8 mouse cellular contexts compared by ENCODE assay signal in the genomic region with DNA sequence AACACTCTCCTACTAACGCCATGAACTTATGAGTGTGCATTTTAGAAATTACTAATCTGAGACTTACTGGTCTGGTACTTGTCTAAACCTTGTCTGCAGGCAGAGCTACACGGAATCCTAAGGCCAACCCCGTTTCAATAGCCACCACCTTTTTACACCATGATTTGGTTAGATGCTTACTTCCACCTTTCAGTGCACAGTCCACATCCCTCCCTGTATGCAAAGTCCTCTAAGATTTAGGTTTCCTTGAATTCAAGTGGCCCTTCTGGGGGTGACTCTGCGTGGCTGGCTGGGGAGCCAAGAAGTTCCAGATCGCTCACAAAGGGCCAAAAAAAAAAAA. TPM values are rescaled to one million over a fixed set of nuclear protein-coding genes. Genes with fewer than 3 reads are reported as not detected.
DNase-seq lines count a peak whose midpoint lies in the region; ATAC-seq and TF ChIP-seq lines count a peak whose summit lies in the region.

No protein-coding gene starts in this region.

- no peak overlapping the region for H3K4me3 ChIP-seq in C2C12 (ENCODE audit: insufficient read depth, poor library complexity, severe bottlenecking)
- peak overlapping the region; percentile 99 for H3K4me3 ChIP-seq in forebrain, embryonic 15.5 days
- H3K4me3 ChIP-seq in liver, embryonic 16.5 days (ENCODE audit: low read depth, low read length): peak overlapping the region; percentile 70

- peak overlapping the region; percentile 93 for H3K27ac ChIP-seq in forebrain, embryonic 15.5 days (replicated peaks)
- peak overlapping the region; percentile 40; the same call in 1 of the 2 replicates for H3K27ac ChIP-seq in liver, embryonic 16.5 days (ENCODE audit: low read length)

- peaks cover 34% of the 10 kb centered on the region for H3K79me3 ChIP-seq in C2C12 (ENCODE audit: low read depth)

- no peaks in the 10 kb centered on the region for H3K9me3 ChIP-seq in forebrain, embryonic 15.5 days
- H3K9me3 ChIP-seq in liver, embryonic 16.5 days (replicated peaks; ENCODE audit: control insufficient read depth, low read length): no peaks in the 10 kb centered on the region

- H3K27me3 ChIP-seq in C2C12 (ENCODE audit: control insufficient read depth, insufficient read depth, insufficient read length): no peaks in the 10 kb centered on the region
- no peaks in the 10 kb centered on the region for H3K27me3 ChIP-seq in forebrain, embryonic 15.5 days
- H3K27me3 ChIP-seq in liver, embryonic 16.5 days (ENCODE audit: control insufficient read depth, insufficient read depth, low read depth, low read length): peaks cover 34% of the 10 kb centered on the region

- H3ac ChIP-seq in C2C12 (ENCODE audit: control insufficient read depth, insufficient read length, low read depth): peak overlapping the region; percentile 64

- under 1% methylated on average over 5 of the region's 5 CpGs for WGBS in forebrain, embryonic 15.5 days
- WGBS in liver, embryonic 16.5 days (ENCODE audit: insufficient replicate concordance): 2% methylated on average over 5 of the region's 5 CpGs

- H3K36me3 ChIP-seq in C2C12 (ENCODE audit: control insufficient read depth, insufficient read depth): peaks cover 16% of the 10 kb centered on the region
- H3K36me3 ChIP-seq in forebrain, embryonic 15.5 days: no peaks in the 10 kb centered on the region
- no peaks in the 10 kb centered on the region for H3K36me3 ChIP-seq in liver, embryonic 16.5 days (ENCODE audit: control insufficient read depth, insufficient read depth)

- no peak for TF ChIP-seq CTCF in C2C12 (IDR thresholded peaks at IDR 0.05; ENCODE audit: control insufficient read depth, insufficient read depth, insufficient read length)

- no peak for DNase-seq in frontal cortex, postnatal 10 days (ENCODE audit: low spot score in 2 of 2)
- no peak for DNase-seq in ovary, adult 18-20 months (ENCODE audit: low spot score)
- no peak for DNase-seq in embryo, embryonic 10.5 days (ENCODE audit: low spot score)
- no peak for DNase-seq in right cerebral cortex, adult 2 months (ENCODE audit: low spot score in 2 of 2)

- peak; percentile 18 for ATAC-seq in frontal cortex, adult (ENCODE audit: low TSS enrichment)
- ATAC-seq in forebrain, embryonic 15.5 days (replicated peaks): peak; percentile 55; the same call in 1 of the 2 replicates
- ATAC-seq in liver, embryonic 16.5 days (ENCODE audit: low read depth): peak; percentile 2

- H3K4me2 ChIP-seq in forebrain, embryonic 15.5 days (replicated peaks): peak overlapping the region; percentile 61
- H3K4me2 ChIP-seq in liver, embryonic 16.5 days (ENCODE audit: low read depth, low read length): peak overlapping the region; percentile 71

- H3K79me2 ChIP-seq in C2C12 (ENCODE audit: control insufficient read depth, insufficient read depth): peaks cover 43% of the 10 kb centered on the region

- peak overlapping the region; percentile 75 for H3K9ac ChIP-seq in forebrain, embryonic 15.5 days (replicated peaks)
- peak overlapping the region; percentile 22; the same call in 1 of the 2 replicates for H3K9ac ChIP-seq in liver, embryonic 16.5 days (ENCODE audit: low read depth, low read length)

- peaks cover 19% of the 10 kb centered on the region for H3K4me1 ChIP-seq in forebrain, embryonic 15.5 days
- no peaks in the 10 kb centered on the region for H3K4me1 ChIP-seq in liver, embryonic 16.5 days (ENCODE audit: control insufficient read depth, low read depth, low read length)

TF ChIP-seq in C2C12, 6 proteins besides CTCF, POLR2A, EP300 and RAD21:
- no peak for TF ChIP-seq MAX (IDR thresholded peaks at IDR 0.05)
- no peak for TF ChIP-seq MYOG (IDR thresholded peaks at IDR 0.05; ENCODE audit: control insufficient read depth, extremely low read depth, insufficient read length)
- TF ChIP-seq USF1 (IDR thresholded peaks at IDR 0.05; ENCODE audit: low read depth): no peak
- TF ChIP-seq MYOD1 (IDR thresholded peaks at IDR 0.05; ENCODE audit: control insufficient read depth, insufficient read length, low read depth): no peak
- TF ChIP-seq CEBPB (IDR thresholded peaks at IDR 0.05; ENCODE audit: low read depth): no peak
- TF ChIP-seq FOSL1 (IDR thresholded peaks at IDR 0.05; ENCODE audit: insufficient read depth, low read length, poor library complexity, severe bottlenecking): no peak

RNA-seq across cellular contexts. Expression of gene Cbfb, which starts 0.5 kb away (rescaled TPM):
- 39.9 TPM for polyA plus RNA-seq in C2C12 (2012; fragmentation: generic; extraction: Trizol)
- polyA plus RNA-seq in forebrain, embryonic 15.5 days (2015; fragmentation: Nextera tagmentation; extraction: Ambion mirVana): 33.4 and 35.4 TPM in 2 replicates
- polyA plus RNA-seq in liver, embryonic 16.5 days (2015; fragmentation: Nextera tagmentation; extraction: Ambion mirVana): 6.6 and 7.5 TPM in 2 replicates

RNA-seq across cellular contexts. Expression of gene Ces4a, which starts 38.4 kb away (rescaled TPM):
- polyA plus RNA-seq in C2C12 (2012; fragmentation: generic; extraction: Trizol): not detected
- 0.10 and 0.15 TPM in 2 replicates for polyA plus RNA-seq in forebrain, embryonic 15.5 days (2015; fragmentation: Nextera tagmentation; extraction: Ambion mirVana)
- polyA plus RNA-seq in liver, embryonic 16.5 days (2015; fragmentation: Nextera tagmentation; extraction: Ambion mirVana): not detected in 2 replicates

RNA-seq across cellular contexts. Expression of gene D230025D16Rik, which starts 54.9 kb away (rescaled TPM):
- 11.4 TPM for polyA plus RNA-seq in C2C12 (2012; fragmentation: generic; extraction: Trizol)
- 32.5 and 33.1 TPM in 2 replicates for polyA plus RNA-seq in forebrain, embryonic 15.5 days (2015; fragmentation: Nextera tagmentation; extraction: Ambion mirVana)
- polyA plus RNA-seq in liver, embryonic 16.5 days (2015; fragmentation: Nextera tagmentation; extraction: Ambion mirVana): 18.7 and 19.7 TPM in 2 replicates

Comparison
In these comparisons a context has a peak if more than half of its experiments do, and no peak if none do; other contexts are left out.
1. ATAC-seq: peak in every context shown above with its lines; median percentile 55 in forebrain, embryonic 15.5 days; 18 in frontal cortex, adult; 2 in liver, embryonic 16.5 days.